Mouse (Mus musculus): ENCODE measurements at regions not wholly inside any gene's neighbourhood (a gene's known extent, or its start where the extent isn't known, plus 50 kb on each side); places are given as distances from the start of the nearest gene placed in this dataset.
"Not testable (repeated sequence)": the region's sequence is repeated elsewhere in the genome, so short reads cannot be mapped to it uniquely, and the experiment has no call there.

- DNase-seq (ENCODE audit: low spot score in 2 of 2), result peak; percentile 43 to 65
- intact Hi-C loops (cut with DNase I), result loop anchor here (2.0 to 5.0 kb wide), 2 partner anchors 251 to 299 kb away; no protein-coding TSS in a partner anchor
These were observed 189.2 kb downstream of the Med10 start for GRCm38 (mm10) chr13:69991253-69991891.

- DNase-seq (ENCODE audit: low spot score in 2 of 2), result peak in 1 of 2 experiments; percentile 27
- intact Hi-C loops (cut with DNase I), result loop anchor here (2.0 to 5.0 kb wide), 2 partner anchors 251 to 300 kb away; no protein-coding TSS in a partner anchor
These were observed 189.7 kb downstream of the Med10 start for GRCm38 (mm10) chr13:69991892-69992261.

- no peak for DNase-seq (ENCODE audit: low spot score in 2 of 2)
- intact Hi-C loops (cut with DNase I), result no loop called here
These were observed 201.4 kb downstream of the Med10 start for GRCm38 (mm10) chr13:70003591-70003990.

- DNase-seq (ENCODE audit: low spot score in 2 of 2), result no peak
These were observed 209.9 kb downstream of the Med10 start for GRCm38 (mm10) chr13:70012123-70012522.

GRCm38 (mm10) chr13:70015183-70015582 is 213.0 kb downstream of the Med10 start:
- no peak for DNase-seq (ENCODE audit: low spot score in 2 of 2)
- intact Hi-C loops (cut with DNase I), result no loop called here

More at GRCm38 (mm10) chr13:70012123-70012522, 209.9 kb downstream of the Med10 start:
- intact Hi-C loops (cut with DNase I), result no loop called here

- DNase-seq (ENCODE audit: low spot score in 2 of 2), result no peak
- intact Hi-C loops (cut with DNase I), result no loop called here
These were observed 215.3 kb downstream of the Med10 start for GRCm38 (mm10) chr13:70017535-70017934.

- intact Hi-C loops (cut with DNase I), result no loop called here
- DNase-seq (ENCODE audit: low spot score in 2 of 2), result no peak
These were observed 218.0 kb downstream of the Med10 start for GRCm38 (mm10) chr13:70019999-70020838.

- DNase-seq (ENCODE audit: low spot score in 2 of 2), result no peak
These were observed 231.1 kb downstream of the Med10 start for GRCm38 (mm10) chr13:70033249-70033648.

GRCm38 (mm10) chr13:70033763-70034162 is 231.6 kb downstream of the Med10 start:
- intact Hi-C loops (cut with DNase I), result no loop called here
- DNase-seq (ENCODE audit: low spot score in 2 of 2), result no peak

More at GRCm38 (mm10) chr13:70033249-70033648, 231.1 kb downstream of the Med10 start:
- intact Hi-C loops (cut with DNase I), result no loop called here

- intact Hi-C loops (cut with DNase I), result no loop called here
- no peak for DNase-seq (ENCODE audit: low spot score in 2 of 2)
These were observed 235.9 kb downstream of the Med10 start for GRCm38 (mm10) chr13:70037985-70038667.

- intact Hi-C loops (cut with DNase I), result no loop called here
- no peak for DNase-seq (ENCODE audit: low spot score in 2 of 2)
These were observed 255.7 kb downstream of the Med10 start for GRCm38 (mm10) chr13:70057920-70058319.

- intact Hi-C loops (cut with DNase I), result no loop called here
- no peak for DNase-seq (ENCODE audit: low spot score in 2 of 2)
These were observed 259.3 kb downstream of the Med10 start for GRCm38 (mm10) chr13:70061363-70061945.

- DNase-seq (ENCODE audit: low spot score in 2 of 2), result no peak
- intact Hi-C loops (cut with DNase I), result no loop called here
These were observed 271.5 kb downstream of the Med10 start for GRCm38 (mm10) chr13:70073655-70074054.

GRCm38 (mm10) chr13:70075353-70075752 is 273.2 kb downstream of the Med10 start:
- intact Hi-C loops (cut with DNase I), result no loop called here
- DNase-seq (ENCODE audit: low spot score in 2 of 2), result no peak

GRCm38 (mm10) chr13:70081108-70081507 is 278.9 kb downstream of the Med10 start:
- intact Hi-C loops (cut with DNase I), result no loop called here
- DNase-seq (ENCODE audit: low spot score in 2 of 2), result no peak

- intact Hi-C loops (cut with DNase I), result no loop called here
These were observed 290.7 kb downstream of the Med10 start for GRCm38 (mm10) chr13:70092886-70093285.

GRCm38 (mm10) chr13:70093970-70094369 is 291.8 kb downstream of the Med10 start:
- DNase-seq (ENCODE audit: low spot score in 2 of 2), result no peak
- intact Hi-C loops (cut with DNase I), result no loop called here

More at GRCm38 (mm10) chr13:70092886-70093285, 290.7 kb downstream of the Med10 start:
- DNase-seq (ENCODE audit: low spot score in 2 of 2), result no peak

- intact Hi-C loops (cut with DNase I), result no loop called here
These were observed 294.5 kb downstream of the Med10 start for GRCm38 (mm10) chr13:70096430-70097301.

GRCm38 (mm10) chr13:70100091-70100490 is 297.9 kb downstream of the Med10 start:
- intact Hi-C loops (cut with DNase I); DNase-seq (ENCODE audit: low spot score in 2 of 2): not testable (repeated sequence)

More at GRCm38 (mm10) chr13:70096430-70097301, 294.5 kb downstream of the Med10 start:
- no peak for DNase-seq (ENCODE audit: low spot score in 2 of 2)
